Mouse (Mus musculus) midbrain, embryonic 10.5 days (tissue): ENCODE results near the gene Bckdha. TPM values are rescaled to one million over a fixed set of nuclear protein-coding genes. Genes with fewer than 3 reads are reported as not detected.

ENCODE experiments used
- DNase-seq: peaks from one replicate; pipeline ENCODE4 v3.0.0-alpha.2; 2017; ENCODE audit warnings: low spot score
- H3K27ac ChIP-seq: fragments of 300-500 bp; sonication (generic); replicated peaks from 2 replicates; pipeline ENCODE4 v1.5.1; 2016; ENCODE audit warnings: mild to moderate bottlenecking
- H3K27me3 ChIP-seq: fragments of 300-500 bp; sonication (generic); 2 replicates; pipeline ENCODE4 v1.6.1; 2016; ENCODE audit warnings: low read depth, mild to moderate bottlenecking; ENCODE audit not compliant: poor library complexity, severe bottlenecking
- H3K36me3 ChIP-seq: fragments of 300-500 bp; sonication (generic); 2 replicates; pipeline ENCODE4 v1.6.1; 2016; ENCODE audit warnings: mild to moderate bottlenecking, moderate library complexity
- H3K4me1 ChIP-seq: fragments of 300-500 bp; sonication (generic); 2 replicates; pipeline ENCODE4 v1.6.1; 2016
- H3K4me3 ChIP-seq: fragments of 300-500 bp; sonication (generic); 2 replicates; pipeline ENCODE4 v1.5.1; 2016; ENCODE audit warnings: mild to moderate bottlenecking, moderate library complexity
- H3K9me3 ChIP-seq: fragments of 300-500 bp; sonication (generic); replicated peaks from 2 replicates; pipeline ENCODE4 v1.6.1; 2016; ENCODE audit warnings: mild to moderate bottlenecking
- WGBS: fragments of 180-500 bp; shearing (Covaris S2); methylation state at CpG from one replicate; pipeline ENCODE4 v1.1.7; 2016; 5-methylcytosine and 5-hydroxymethylcytosine counted together
- polyA plus RNA-seq: library from polyadenylated mRNA; unstranded; fragments of >200 nt; fragmentation: Nextera tagmentation; extraction: Ambion mirVana; gene quantifications from 2 replicates; pipeline ENCODE4 v1.2.1, GENCODE M21; 2016

Gene Bckdha
- polyA plus RNA-seq, 1 experiment from 2014 or later = 45.2 TPM

GRCm38 (mm10) chr7:25614831-25615705 is 43.7 kb downstream of the Bckdha start:
- H3K4me3 ChIP-seq = no peak overlapping the region
- DNase-seq = no peak
- no peaks in the 10 kb centered on the region for H3K27me3 ChIP-seq
- 72% methylated on average over 21 of the region's 21 CpGs for WGBS
- no peaks in the 10 kb centered on the region for H3K36me3 ChIP-seq
- peaks cover 13% of the 10 kb centered on the region for H3K4me1 ChIP-seq
- H3K27ac ChIP-seq = no peak overlapping the region
- H3K9me3 ChIP-seq = no peaks in the 10 kb centered on the region

- 88% methylated on average over 5 of the region's 5 CpGs for WGBS
- Histone ChIP-seq H3K9me3 (no peaks in the 10 kb centered on the region), H3K27ac (no peak overlapping the region), H3K4me1 (peaks cover 5% of the 10 kb centered on the region), H3K36me3 (no peaks in the 10 kb centered on the region), H3K27me3 (no peaks in the 10 kb centered on the region), H3K4me3 (no peak overlapping the region)
- no peak for DNase-seq
Measured at GRCm38 (mm10) chr7:25614086-25614485, 44.7 kb downstream of the Bckdha start.

GRCm38 (mm10) chr7:25611501-25611900 is 47.3 kb downstream of the Bckdha start:
- no peaks in the 10 kb centered on the region for H3K36me3 ChIP-seq
- no peaks in the 10 kb centered on the region for H3K4me1 ChIP-seq
- H3K4me3 ChIP-seq = no peak overlapping the region
- H3K27ac ChIP-seq = no peak overlapping the region
- no peaks in the 10 kb centered on the region for H3K27me3 ChIP-seq
- no peak for DNase-seq
- no peaks in the 10 kb centered on the region for H3K9me3 ChIP-seq
- 40% methylated on average over 7 of the region's 7 CpGs for WGBS

GRCm38 (mm10) chr7:25610056-25610455 is 48.7 kb downstream of the Bckdha start:
- H3K9me3 ChIP-seq = no peaks in the 10 kb centered on the region
- no peak for DNase-seq
- 42% methylated on average over 6 of the region's 6 CpGs for WGBS
- H3K36me3 ChIP-seq = no peaks in the 10 kb centered on the region
- H3K4me1 ChIP-seq = no peaks in the 10 kb centered on the region
- H3K27ac ChIP-seq = no peak overlapping the region
- H3K27me3 ChIP-seq = no peaks in the 10 kb centered on the region
- no peak overlapping the region for H3K4me3 ChIP-seq

- no peak overlapping the region for H3K27ac ChIP-seq
- H3K4me1 ChIP-seq = no peaks in the 10 kb centered on the region
- no peaks in the 10 kb centered on the region for H3K36me3 ChIP-seq
- no peak for DNase-seq
- H3K4me3 ChIP-seq = no peak overlapping the region
- WGBS = 95% methylated on average over 2 of the region's 2 CpGs
- H3K9me3 ChIP-seq = no peaks in the 10 kb centered on the region
- H3K27me3 ChIP-seq = no peaks in the 10 kb centered on the region
Measured at GRCm38 (mm10) chr7:25607196-25607595, 51.6 kb downstream of the Bckdha start.

GRCm38 (mm10) chr7:25606625-25607063 is 52.1 kb downstream of the Bckdha start:
- Histone ChIP-seq H3K9me3 (no peaks in the 10 kb centered on the region), H3K27ac (no peak overlapping the region), H3K36me3 (no peaks in the 10 kb centered on the region), H3K27me3 (no peaks in the 10 kb centered on the region), H3K4me3 (no peak overlapping the region), H3K4me1 (no peaks in the 10 kb centered on the region)
- no peak for DNase-seq
- WGBS = 84% methylated on average over 4 of the region's 4 CpGs

GRCm38 (mm10) chr7:25601346-25601745 is 57.4 kb downstream of the Bckdha start:
- Histone ChIP-seq H3K9me3 (no peaks in the 10 kb centered on the region), H3K4me3 (no peak overlapping the region), H3K27me3 (no peaks in the 10 kb centered on the region), H3K36me3 (no peaks in the 10 kb centered on the region), H3K27ac (no peak overlapping the region), H3K4me1 (no peaks in the 10 kb centered on the region)
- DNase-seq = no peak
- WGBS = 91% methylated on average over 16 of the region's 16 CpGs

GRCm38 (mm10) chr7:25600666-25601065 is 58.1 kb downstream of the Bckdha start:
- DNase-seq = no peak
- H3K27ac ChIP-seq = no peak overlapping the region
- no peak overlapping the region for H3K4me3 ChIP-seq
- H3K4me1 ChIP-seq = no peaks in the 10 kb centered on the region
- H3K9me3 ChIP-seq = no peaks in the 10 kb centered on the region
- H3K27me3 ChIP-seq = no peaks in the 10 kb centered on the region
- no peaks in the 10 kb centered on the region for H3K36me3 ChIP-seq
- 90% methylated on average over 11 of the region's 11 CpGs for WGBS

GRCm38 (mm10) chr7:25599663-25600062 is 59.1 kb downstream of the Bckdha start:
- no peak overlapping the region for H3K4me3 ChIP-seq
- H3K27me3 ChIP-seq = no peaks in the 10 kb centered on the region
- H3K9me3 ChIP-seq = no peaks in the 10 kb centered on the region
- no peaks in the 10 kb centered on the region for H3K36me3 ChIP-seq
- no peaks in the 10 kb centered on the region for H3K4me1 ChIP-seq
- peak; percentile 77 for DNase-seq
- 14% methylated on average over 10 of the region's 10 CpGs for WGBS
- H3K27ac ChIP-seq = no peak overlapping the region

GRCm38 (mm10) chr7:25593859-25594258 is 64.9 kb downstream of the Bckdha start:
- WGBS = 86% methylated on average over 3 of the region's 3 CpGs
- Histone ChIP-seq H3K9me3 (no peaks in the 10 kb centered on the region), H3K27ac (no peak overlapping the region), H3K36me3 (no peaks in the 10 kb centered on the region), H3K4me1 (no peaks in the 10 kb centered on the region), H3K4me3 (no peak overlapping the region), H3K27me3 (no peaks in the 10 kb centered on the region)
- DNase-seq = no peak

GRCm38 (mm10) chr7:25591226-25591625 is 67.6 kb downstream of the Bckdha start:
- Histone ChIP-seq H3K4me1 (no peaks in the 10 kb centered on the region), H3K4me3 (no peak overlapping the region), H3K27ac (no peak overlapping the region), H3K9me3 (no peaks in the 10 kb centered on the region), H3K27me3 (no peaks in the 10 kb centered on the region), H3K36me3 (no peaks in the 10 kb centered on the region)
- 94% methylated on average over 2 of the region's 2 CpGs for WGBS
- DNase-seq = no peak

GRCm38 (mm10) chr7:25585351-25586204 is 73.2 kb downstream of the Bckdha start:
- Histone ChIP-seq H3K4me3 (no peak overlapping the region), H3K9me3 (0 out of 2 replicates have a peak, but pooled peaks cover 3% of the 10 kb centered on the region), H3K27me3 (no peaks in the 10 kb centered on the region), H3K4me1 (no peaks in the 10 kb centered on the region), H3K27ac (no peak overlapping the region), H3K36me3 (no peaks in the 10 kb centered on the region)
- DNase-seq = no peak
- WGBS = 80% methylated on average over 9 of the region's 9 CpGs

GRCm38 (mm10) chr7:25584651-25585050 is 74.1 kb downstream of the Bckdha start:
- no peak for DNase-seq
- H3K27ac ChIP-seq = no peak overlapping the region
- no peak overlapping the region for H3K4me3 ChIP-seq
- no peaks in the 10 kb centered on the region for H3K27me3 ChIP-seq
- 0 out of 2 replicates have a peak, but pooled peaks cover 3% of the 10 kb centered on the region for H3K9me3 ChIP-seq
- WGBS = 86% methylated on average over 5 of the region's 5 CpGs
- no peaks in the 10 kb centered on the region for H3K4me1 ChIP-seq
- H3K36me3 ChIP-seq = no peaks in the 10 kb centered on the region
